Mouse (Mus musculus) left cerebral cortex, adult 8-10 months (tissue): Measurements from ENCODE around the gene Gfra1. TPM values are rescaled to one million over a fixed set of nuclear protein-coding genes. Genes with fewer than 3 reads are reported as not detected.

Experiments
- total RNA-seq, 4 experiments: library from RNA; stranded (reverse); gene quantifications; 2 replicates each; pipeline ENCODE4 v1.2.4; 2022

Gfra1 gene
- total RNA-seq, 4 experiments from 2014 or later: 37.6 to 49.5 (median 40.8) TPM

Other genes with a start within 250 kb of the Gfra1 start
- gene Ccdc172, start 56.1 kb upstream of the Gfra1 start, total RNA-seq: not detected
- 1 to 10 TPM; 2.3 to 3.4 (median 2.7) TPM for gene Pnlip, start 196.6 kb upstream of the Gfra1 start, total RNA-seq